Mouse (Mus musculus) cerebellum, adult 2 months (tissue): ENCODE measurements at regions not wholly inside any gene's neighbourhood (a gene's known extent, or its start where the extent isn't known, plus 50 kb on each side); places are given as distances from the start of the nearest gene placed in this dataset.

Experiments
- CTCF ChIP-seq: fragments of 200-500 bp; IDR thresholded peaks from 2 replicates; pipeline ENCODE4 v1.5.1; 2011; ENCODE audit warnings: low read depth, mild to moderate bottlenecking, control low read depth, low read length, moderate library complexity, borderline replicate concordance; ENCODE audit not compliant: insufficient read depth
- POLR2A ChIP-seq: fragments of 200-500 bp; IDR thresholded peaks from 2 replicates; pipeline ENCODE4 v1.6.1; 2011; ENCODE audit warnings: low read length, control low read depth, borderline replicate concordance; ENCODE audit not compliant: insufficient read depth

- TF ChIP-seq POLR2A, result no peak
- no peak for TF ChIP-seq CTCF
Measured at GRCm38 (mm10) chr12:71532161-71532560, 222.5 kb downstream of the Dact1 start.
